Mouse (Mus musculus): ENCODE measurements around the gene Fam213a. TPM values are rescaled to one million over a fixed set of nuclear protein-coding genes. Genes with fewer than 3 reads are reported as not detected.

The Fam213a gene
- polyA plus RNA-seq, 1 experiment = 11.6 TPM

DNA sequence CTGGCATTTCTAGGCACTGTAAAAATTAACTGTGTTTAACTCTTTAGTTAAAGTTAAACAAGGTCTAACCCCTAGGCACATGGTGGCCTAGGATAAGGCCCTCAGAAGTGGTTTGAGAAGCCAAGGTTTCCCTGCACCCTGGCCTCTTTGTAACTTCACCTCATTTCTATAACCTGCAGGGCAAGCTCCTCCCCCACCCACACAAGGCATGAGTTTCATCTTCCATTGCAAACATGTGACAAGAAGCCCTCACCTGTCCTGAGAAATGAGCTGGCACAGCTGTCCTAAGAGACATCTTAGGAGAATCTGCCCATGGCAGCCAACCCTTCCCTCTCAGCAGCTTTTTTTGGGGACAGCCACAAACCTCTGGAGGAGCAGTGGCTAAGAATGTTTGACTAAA, 48.7 kb downstream of the Fam213a start:
- H3K9me3 ChIP-seq = no peaks in the 10 kb centered on the region
- peaks cover 72% of the 10 kb centered on the region for H3K4me1 ChIP-seq
- TF ChIP-seq GATA1 (IDR thresholded peaks at IDR 0.05; ENCODE audit: borderline replicate concordance, low read length) = no peak
- TF ChIP-seq FLI1 (IDR thresholded peaks at IDR 0.05; ENCODE audit: low read length) = no peak
- peak overlapping the region; percentile 99 for H3K4me3 ChIP-seq (replicated peaks)
- peaks cover 18% of the 10 kb centered on the region for H3K36me3 ChIP-seq (replicated peaks; ENCODE audit: low read length)
- H3K27me3 ChIP-seq (replicated peaks) = no peaks in the 10 kb centered on the region

DNA sequence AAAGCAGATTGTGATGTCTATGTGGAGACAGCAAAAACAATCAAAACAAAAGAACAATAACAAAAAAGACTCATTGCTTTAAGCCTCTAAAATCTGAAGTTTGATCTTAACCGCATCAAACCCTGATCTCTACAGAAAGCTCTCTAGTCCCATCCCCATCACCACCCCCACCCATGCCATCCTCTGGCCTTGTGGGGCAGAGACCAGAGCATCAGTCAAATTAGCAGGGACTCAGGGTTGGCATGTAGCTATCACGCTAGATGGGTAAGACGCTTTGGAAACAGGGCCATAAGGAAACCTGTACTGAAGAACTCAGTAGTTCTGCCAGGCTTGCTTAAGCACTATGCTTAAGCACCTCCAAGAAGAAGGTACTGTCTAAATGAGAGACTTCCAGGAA, 49.4 kb downstream of the Fam213a start:
- peaks cover 72% of the 10 kb centered on the region for H3K4me1 ChIP-seq
- no peaks in the 10 kb centered on the region for H3K9me3 ChIP-seq
- peaks cover 24% of the 10 kb centered on the region for H3K36me3 ChIP-seq (replicated peaks; ENCODE audit: low read length)
- peak overlapping the region; percentile 99 for H3K4me3 ChIP-seq (replicated peaks)
- TF ChIP-seq FLI1 (IDR thresholded peaks at IDR 0.05; ENCODE audit: low read length) (no peak), GATA1 (IDR thresholded peaks at IDR 0.05; ENCODE audit: borderline replicate concordance, low read length) (no peak)
- H3K27me3 ChIP-seq (replicated peaks) = no peaks in the 10 kb centered on the region

DNA sequence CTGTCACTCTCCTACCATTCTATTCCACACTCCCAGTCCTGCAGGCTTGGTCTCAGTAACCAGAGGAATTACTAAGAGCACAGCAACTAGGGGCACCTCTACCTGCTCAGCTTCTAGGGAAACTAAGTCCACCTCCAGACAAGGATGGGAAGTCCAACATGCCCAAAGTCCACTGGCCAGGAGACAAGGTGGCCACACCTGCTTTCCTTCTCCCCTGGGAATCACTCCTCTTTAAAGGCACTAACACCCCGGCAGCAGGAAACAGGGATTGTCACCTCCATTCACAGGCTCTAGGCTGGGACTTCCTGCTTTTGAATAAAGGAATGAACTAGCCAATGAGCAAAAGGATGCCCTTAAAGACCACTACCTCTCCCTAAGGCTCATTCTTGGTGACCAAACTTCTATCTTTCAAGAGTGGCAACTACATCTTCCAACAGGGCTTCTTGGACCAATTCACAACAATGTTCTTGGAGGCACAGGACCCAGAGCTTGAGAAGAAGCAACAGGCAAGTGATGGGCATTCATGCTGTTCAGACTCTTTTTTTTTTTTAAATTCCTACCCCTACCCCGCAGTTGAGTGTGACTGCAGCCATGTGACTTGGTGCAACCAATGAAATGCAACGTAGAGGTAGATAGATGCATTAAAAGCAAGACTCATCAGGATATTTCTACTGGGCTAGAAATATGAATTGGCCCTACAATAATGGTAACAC, 49.9 kb downstream of the Fam213a start:
- Histone ChIP-seq H3K4me3 (replicated peaks) (peak overlapping the region; percentile 99), H3K36me3 (replicated peaks; ENCODE audit: low read length) (peaks cover 27% of the 10 kb centered on the region), H3K27me3 (replicated peaks) (no peaks in the 10 kb centered on the region), H3K9me3 (no peaks in the 10 kb centered on the region), H3K4me1 (peaks cover 72% of the 10 kb centered on the region)
- TF ChIP-seq GATA1 (IDR thresholded peaks at IDR 0.05; ENCODE audit: borderline replicate concordance, low read length) (no peak), FLI1 (IDR thresholded peaks at IDR 0.05; ENCODE audit: low read length) (no peak)

DNA sequence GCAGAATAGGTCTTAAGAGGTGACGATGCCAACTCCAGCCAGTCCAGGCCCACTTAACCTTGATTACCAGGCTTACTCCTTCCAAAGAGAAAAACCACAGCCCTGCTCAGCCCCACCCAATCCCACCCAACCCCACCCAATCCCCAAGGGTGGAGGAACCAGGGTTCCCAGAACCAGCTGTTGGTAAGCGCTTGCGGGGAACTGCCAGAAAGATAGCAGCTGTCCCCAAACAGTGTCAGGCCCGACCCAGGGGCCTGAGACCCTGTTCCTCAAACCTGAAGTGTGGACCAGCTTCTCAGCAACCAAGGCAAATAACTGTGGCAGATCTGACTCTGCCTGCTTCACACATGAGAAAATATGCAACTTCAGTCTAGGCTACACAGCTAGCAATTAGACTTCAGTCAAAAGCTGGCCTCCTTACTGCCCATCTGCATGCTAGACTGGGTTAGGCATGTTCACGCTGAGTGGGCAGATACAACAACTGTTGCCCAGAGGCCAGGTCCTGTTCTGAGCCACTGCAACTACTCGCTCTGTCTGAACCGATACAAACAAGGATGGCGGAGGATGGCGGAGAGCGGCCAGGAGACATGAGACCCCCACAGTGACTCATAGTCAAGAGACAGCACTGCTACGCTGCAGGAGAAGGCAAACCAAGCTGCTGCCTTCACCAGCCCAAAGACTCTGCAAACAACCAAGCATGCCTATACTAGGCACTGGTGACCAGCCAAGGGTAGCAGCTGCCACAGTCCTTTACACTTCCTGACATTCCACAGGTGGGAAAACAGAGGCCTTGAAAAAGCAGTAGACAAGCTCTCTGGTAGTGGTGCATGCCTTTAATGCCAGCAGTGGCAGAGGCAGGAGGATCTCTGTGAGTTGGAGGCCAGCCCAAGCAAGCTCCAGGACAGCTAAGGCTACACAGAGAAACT, 51.0 kb downstream of the Fam213a start:
- peaks cover 72% of the 10 kb centered on the region for H3K4me1 ChIP-seq
- H3K4me3 ChIP-seq (replicated peaks) = peak overlapping the region; percentile 99
- no peak for TF ChIP-seq GATA1 (IDR thresholded peaks at IDR 0.05; ENCODE audit: borderline replicate concordance, low read length)
- no peak for TF ChIP-seq FLI1 (IDR thresholded peaks at IDR 0.05; ENCODE audit: low read length)
- H3K36me3 ChIP-seq (replicated peaks; ENCODE audit: low read length) = peaks cover 30% of the 10 kb centered on the region
- H3K27me3 ChIP-seq (replicated peaks) = no peaks in the 10 kb centered on the region
- H3K9me3 ChIP-seq = no peaks in the 10 kb centered on the region

DNA sequence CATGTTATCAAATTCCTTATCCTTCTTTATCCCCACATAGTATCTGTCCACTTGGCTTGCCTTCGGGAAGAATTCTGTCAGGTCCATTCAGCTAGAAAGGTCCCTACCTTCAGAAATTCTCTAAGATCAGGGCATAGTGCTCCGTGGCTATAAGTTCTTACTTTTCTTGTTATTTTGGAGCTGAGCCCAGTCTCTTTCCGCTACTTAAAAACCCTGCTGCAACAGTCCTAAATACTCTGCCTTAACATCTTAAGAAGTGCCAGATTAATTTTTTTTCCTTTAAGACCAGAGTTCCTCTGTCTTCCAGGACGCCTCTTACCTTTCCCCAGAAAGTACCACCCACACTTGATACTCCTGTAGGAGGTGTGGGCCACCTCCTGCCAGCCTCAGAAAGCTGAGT, 53.4 kb downstream of the Fam213a start:
- Histone ChIP-seq H3K36me3 (replicated peaks; ENCODE audit: low read length) (peaks cover 41% of the 10 kb centered on the region), H3K4me3 (replicated peaks) (peak overlapping the region; percentile 89), H3K9me3 (no peaks in the 10 kb centered on the region), H3K4me1 (peaks cover 91% of the 10 kb centered on the region), H3K27me3 (replicated peaks) (no peaks in the 10 kb centered on the region)
- TF ChIP-seq GATA1 (IDR thresholded peaks at IDR 0.05; ENCODE audit: borderline replicate concordance, low read length) (no peak), FLI1 (IDR thresholded peaks at IDR 0.05; ENCODE audit: low read length) (no peak)

DNA sequence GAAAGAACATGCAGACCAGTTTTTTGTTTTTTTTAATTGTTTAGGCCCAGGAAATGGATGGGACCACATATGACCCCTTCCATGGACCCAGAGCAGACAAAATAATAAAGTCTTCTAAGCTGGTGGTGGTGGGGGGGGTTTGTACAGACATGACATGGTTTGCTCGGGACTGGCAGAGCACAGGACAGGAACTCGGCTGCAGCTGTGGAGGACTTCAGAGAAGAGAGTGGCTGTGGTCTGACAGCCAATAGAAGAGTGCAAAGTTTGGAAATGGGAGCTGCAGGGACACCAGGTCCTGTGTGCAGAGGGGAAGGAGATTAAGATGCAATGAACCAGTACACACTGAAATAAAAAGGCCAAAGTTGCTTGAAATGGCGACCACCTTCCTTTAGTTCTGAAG, 54.0 kb downstream of the Fam213a start:
- Histone ChIP-seq H3K9me3 (no peaks in the 10 kb centered on the region), H3K4me1 (peaks cover 91% of the 10 kb centered on the region), H3K36me3 (replicated peaks; ENCODE audit: low read length) (peaks cover 35% of the 10 kb centered on the region), H3K4me3 (replicated peaks) (peak overlapping the region; percentile 89), H3K27me3 (replicated peaks) (no peaks in the 10 kb centered on the region)
- TF ChIP-seq FLI1 (IDR thresholded peaks at IDR 0.05; ENCODE audit: low read length) (no peak), GATA1 (IDR thresholded peaks at IDR 0.05; ENCODE audit: borderline replicate concordance, low read length) (no peak)

DNA sequence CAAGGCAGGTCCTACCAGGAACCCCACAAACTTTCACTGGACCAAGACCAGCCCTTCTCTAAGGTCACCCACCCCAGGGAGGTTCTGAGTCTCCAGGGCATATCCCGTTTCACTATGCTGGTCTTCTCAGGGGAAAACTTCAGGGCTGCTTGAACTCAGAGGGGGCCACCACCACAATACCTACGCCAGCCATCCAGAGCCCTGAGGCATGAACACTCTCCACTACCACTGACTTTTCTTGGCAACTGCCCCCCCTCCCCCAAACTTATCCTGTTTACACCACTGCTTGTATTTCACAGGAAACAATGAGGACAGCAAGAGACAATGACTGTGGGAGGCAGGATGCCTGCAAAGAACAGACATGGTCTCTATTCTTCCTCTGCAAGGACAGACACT, 54.6 kb downstream of the Fam213a start:
- H3K4me1 ChIP-seq = peaks cover 93% of the 10 kb centered on the region
- no peaks in the 10 kb centered on the region for H3K27me3 ChIP-seq (replicated peaks)
- TF ChIP-seq GATA1 (IDR thresholded peaks at IDR 0.05; ENCODE audit: borderline replicate concordance, low read length) (0 out of 3 replicates have a peak, but pooled peaks have one; percentile 17), FLI1 (IDR thresholded peaks at IDR 0.05; ENCODE audit: low read length) (no peak)
- H3K4me3 ChIP-seq (replicated peaks) = peak overlapping the region; percentile 89
- H3K9me3 ChIP-seq = no peaks in the 10 kb centered on the region
- H3K36me3 ChIP-seq (replicated peaks; ENCODE audit: low read length) = peaks cover 39% of the 10 kb centered on the region

DNA sequence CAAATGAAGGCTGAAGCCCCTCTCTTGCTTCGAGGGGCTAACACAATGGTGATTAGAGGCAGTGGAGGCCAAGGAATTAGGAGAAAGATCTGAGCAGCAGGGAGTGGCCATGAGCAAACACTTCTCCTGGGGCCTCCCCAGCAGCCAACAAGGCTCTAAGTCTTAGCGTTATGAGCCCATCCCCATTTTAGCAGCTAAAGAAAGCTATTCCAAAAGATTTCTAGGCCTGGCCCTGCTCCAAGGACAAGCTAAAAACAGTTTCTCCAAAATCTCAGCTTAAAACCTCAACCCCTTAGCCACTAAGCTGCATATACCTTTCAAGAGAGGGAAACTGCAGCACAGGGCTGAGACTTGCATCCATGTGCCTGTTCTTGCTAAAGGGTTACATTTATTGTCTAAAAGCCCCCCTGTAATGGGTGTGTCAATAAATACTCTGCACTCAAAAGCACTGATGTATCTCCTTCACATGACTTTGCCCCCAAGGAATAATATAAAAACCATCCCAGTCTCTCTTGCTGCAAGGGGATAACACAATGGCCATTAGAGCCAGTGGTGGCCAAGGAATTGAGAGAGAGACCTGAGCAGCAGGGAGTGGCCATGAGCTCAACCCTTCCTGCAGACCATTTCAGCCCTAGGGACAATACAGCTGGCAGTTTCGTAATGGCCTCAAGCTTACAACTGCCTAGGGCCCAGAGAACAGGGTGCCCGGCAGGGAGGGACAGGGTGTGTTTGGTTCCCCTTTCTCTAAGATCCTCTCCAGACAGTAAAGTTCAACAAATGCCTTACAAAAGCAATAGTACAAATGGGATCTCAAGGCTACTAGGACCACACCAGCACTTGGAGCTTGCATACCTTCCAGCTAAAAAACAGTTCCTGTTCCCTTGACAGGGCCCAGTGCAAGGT, 55.3 kb downstream of the Fam213a start:
- H3K27me3 ChIP-seq (replicated peaks) = no peaks in the 10 kb centered on the region
- no peaks in the 10 kb centered on the region for H3K9me3 ChIP-seq

DNA sequence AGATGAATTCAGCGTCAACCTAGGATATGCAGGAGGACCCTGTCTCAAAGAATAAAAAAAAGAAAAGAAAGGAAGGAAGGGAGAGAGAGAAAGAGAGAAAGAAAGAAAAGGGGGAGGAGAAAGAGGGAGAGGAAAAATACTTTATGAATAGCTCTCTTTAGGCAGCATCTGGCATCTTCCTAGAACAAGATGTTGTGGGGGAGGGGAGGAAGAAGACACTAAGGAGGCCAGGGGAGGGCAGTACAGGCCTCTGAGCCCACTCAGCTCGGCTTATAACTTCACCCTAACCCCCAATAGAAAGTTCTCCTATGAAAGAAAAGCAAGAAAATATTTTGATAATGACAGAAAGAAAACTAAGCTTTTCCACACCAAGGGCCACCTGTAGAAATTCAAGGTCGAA, 56.0 kb downstream of the Fam213a start:
- peaks cover 46% of the 10 kb centered on the region for H3K36me3 ChIP-seq (replicated peaks; ENCODE audit: low read length)
- no peaks in the 10 kb centered on the region for H3K9me3 ChIP-seq
- peaks cover 93% of the 10 kb centered on the region for H3K4me1 ChIP-seq
- TF ChIP-seq GATA1 (IDR thresholded peaks at IDR 0.05; ENCODE audit: borderline replicate concordance, low read length) (no peak), FLI1 (IDR thresholded peaks at IDR 0.05; ENCODE audit: low read length) (no peak)
- peak overlapping the region; percentile 89 for H3K4me3 ChIP-seq (replicated peaks)
- H3K27me3 ChIP-seq (replicated peaks) = no peaks in the 10 kb centered on the region

More for the DNA sequence above, 55.3 kb downstream of the Fam213a start:
- Histone ChIP-seq H3K4me1 (peaks cover 93% of the 10 kb centered on the region), H3K4me3 (replicated peaks) (peak overlapping the region; percentile 89), H3K36me3 (replicated peaks; ENCODE audit: low read length) (peaks cover 43% of the 10 kb centered on the region)
- TF ChIP-seq FLI1 (IDR thresholded peaks at IDR 0.05; ENCODE audit: low read length) (no peak), GATA1 (IDR thresholded peaks at IDR 0.05; ENCODE audit: borderline replicate concordance, low read length) (no peak)
